Mouse (Mus musculus) cortical plate, adult 2 months (tissue): Measurements from ENCODE around the gene Tcta.
"Not testable (repeated sequence)": the region's sequence is repeated elsewhere in the genome, so short reads cannot be mapped to it uniquely, and the experiment has no call there.

ENCODE experiments used
- CTCF ChIP-seq: fragments of 200-500 bp; IDR thresholded peaks from 2 replicates; pipeline ENCODE4 v1.5.1; 2011; ENCODE audit warnings: mild to moderate bottlenecking, control low read depth, low read length; ENCODE audit not compliant: insufficient read depth; ENCODE audit errors: extremely low read depth
- POLR2A ChIP-seq: fragments of 200-500 bp; IDR thresholded peaks from 2 replicates; pipeline ENCODE4 v1.6.1; 2011; ENCODE audit warnings: mild to moderate bottlenecking, low read length, control low read depth; ENCODE audit not compliant: insufficient read depth; ENCODE audit errors: extremely low read depth

DNA sequence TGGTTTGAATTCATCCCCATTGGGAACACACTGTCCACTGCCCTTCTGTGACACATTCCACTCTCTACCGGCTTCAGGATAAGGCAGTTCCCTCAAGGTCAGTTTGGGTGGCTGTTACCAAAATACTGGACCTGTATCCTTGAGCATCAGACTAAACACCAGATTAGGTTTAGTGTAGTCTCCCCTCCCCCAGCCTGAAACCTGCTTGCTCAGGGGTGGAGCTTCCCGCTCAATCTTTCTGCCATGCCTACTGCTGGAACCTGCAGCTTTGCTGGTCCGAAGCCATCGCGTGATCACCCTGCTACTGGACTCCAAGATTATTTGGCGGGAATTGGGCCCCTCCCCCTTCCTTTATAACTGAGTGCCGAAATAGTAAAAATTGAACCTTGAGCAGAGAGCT lies 37.3 kb downstream of the Tcta start:
- not testable (repeated sequence) for TF ChIP-seq CTCF, POLR2A
